Mouse (Mus musculus) frontal cortex, postnatal 25 days (tissue): ENCODE results near the gene Plin3.

Experiments used
- DNase-seq, 2 experiments: peaks; one replicate each; pipeline ENCODE4 v3.0.0; 2022; ENCODE audit warnings: low spot score in 2 of 2

The Plin3 gene

GRCm38 (mm10) chr17:56245608-56246007 lies 47.1 kb downstream of the Plin3 start:
- no peak for DNase-seq

DNA sequence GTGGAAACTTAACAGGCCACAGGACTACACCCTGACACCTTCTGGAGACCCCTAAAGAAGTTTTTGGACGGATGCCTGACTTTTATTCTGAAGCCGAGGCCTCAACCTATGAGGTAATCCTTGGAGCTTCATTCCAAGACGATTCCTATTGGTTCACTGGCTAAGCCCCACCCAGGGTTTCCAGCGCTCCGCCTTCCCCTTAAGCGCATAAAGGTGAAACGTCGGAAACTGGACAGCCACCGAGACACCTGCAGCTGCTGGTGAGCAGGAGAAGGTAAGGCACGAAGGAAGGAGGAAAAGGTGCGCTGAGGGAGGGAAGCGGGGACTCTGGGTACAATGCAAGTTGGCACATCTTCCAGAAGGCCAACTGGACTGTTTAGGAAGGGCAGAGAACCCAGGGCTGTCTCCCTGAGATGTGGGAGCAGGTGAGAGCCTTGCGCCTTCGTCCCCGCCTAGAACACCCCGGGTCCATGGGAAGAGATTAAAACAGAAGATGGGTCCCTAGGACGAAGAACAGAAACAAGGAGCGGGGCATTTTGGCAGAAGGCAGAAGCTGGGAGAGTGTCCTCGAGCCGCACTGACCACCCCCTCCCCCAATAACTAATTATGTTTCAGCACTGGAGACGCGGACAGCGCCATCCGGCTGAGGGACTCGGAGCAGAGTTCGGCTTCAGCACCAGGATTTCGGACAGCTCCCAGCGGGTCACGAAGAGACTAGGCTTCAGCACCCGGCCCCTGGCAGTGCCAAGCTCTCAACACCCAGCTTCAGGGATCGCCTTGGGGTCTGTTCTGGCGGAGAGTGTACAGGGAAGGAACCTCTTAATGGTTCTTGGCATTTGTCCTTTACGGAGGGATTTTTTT lies 50.9 kb downstream of the Plin3 start:
- DNase-seq = peak in 1 of 2 experiments; percentile 59

- peak; percentile 52 to 68 for DNase-seq
Observed at GRCm38 (mm10) chr17:56233818-56234469, 58.7 kb downstream of the Plin3 start.

GRCm38 (mm10) chr17:56233389-56233788 lies 59.3 kb downstream of the Plin3 start:
- no peak for DNase-seq

GRCm38 (mm10) chr17:56229943-56230342 lies 62.7 kb downstream of the Plin3 start:
- DNase-seq = peak; percentile 48 to 69
